Mouse (Mus musculus) adrenal gland, postnatal 4 days (tissue): ENCODE data around the gene Prok2. TPM values are rescaled to one million over a fixed set of nuclear protein-coding genes. Genes with fewer than 3 reads are reported as not detected.

Experiments
- DNase-seq, 2 experiments: peaks; one replicate each; pipeline ENCODE4 v3.0.0; 2021 to 2022; ENCODE audit warnings: low spot score in 2 of 2, mixed read lengths in 2 of 2
- total RNA-seq, 2 experiments: library from RNA; stranded (reverse); gene quantifications; 2 replicates each; pipeline ENCODE4 v1.2.3; 2021

Prok2 gene
- total RNA-seq, 2 experiments from 2014 or later, result 0.25 TPM; not detected in 1

- DNase-seq, result no peak
Observed at GRCm38 (mm10) chr6:99692916-99693841, 33.0 kb downstream of the Prok2 start.

- DNase-seq, result peak in 1 of 2 experiments; percentile 8
Observed at GRCm38 (mm10) chr6:99692206-99692915, 33.8 kb downstream of the Prok2 start, which contains the start of gene Gpr27. Gene Gpr27, plus strand, starts transcription at chr6:99692679.

GRCm38 (mm10) chr6:99691666-99692205 lies 34.5 kb downstream of the Prok2 start:
- DNase-seq, result no peak

- DNase-seq, result no peak
Observed at GRCm38 (mm10) chr6:99688513-99688912, 37.7 kb downstream of the Prok2 start.

- DNase-seq, result no peak
Observed at GRCm38 (mm10) chr6:99684899-99685298, 41.3 kb downstream of the Prok2 start.

- DNase-seq, result no peak
Observed at GRCm38 (mm10) chr6:99683974-99684373, 42.2 kb downstream of the Prok2 start.

- DNase-seq, result no peak
Observed at GRCm38 (mm10) chr6:99678108-99678507, 48.1 kb downstream of the Prok2 start.

GRCm38 (mm10) chr6:99677325-99677724 lies 48.9 kb downstream of the Prok2 start:
- no peak for DNase-seq

GRCm38 (mm10) chr6:99674482-99674881 lies 51.7 kb downstream of the Prok2 start:
- no peak for DNase-seq

GRCm38 (mm10) chr6:99671768-99672167 lies 54.4 kb downstream of the Prok2 start:
- DNase-seq, result no peak

GRCm38 (mm10) chr6:99670481-99671119 lies 55.6 kb downstream of the Prok2 start:
- DNase-seq, result no peak

- no peak for DNase-seq
Observed at GRCm38 (mm10) chr6:99669481-99670325, 56.5 kb downstream of the Prok2 start.

- no peak for DNase-seq
Observed at GRCm38 (mm10) chr6:99667290-99667689, 58.9 kb downstream of the Prok2 start.

GRCm38 (mm10) chr6:99666318-99667171 lies 59.6 kb downstream of the Prok2 start, which contains the start of the genes Eif4e3 and Gm20696:
Gene Eif4e3, minus strand, starts transcription at chr6:99666771.
Gene Gm20696, minus strand, starts transcription at chr6:99666797.
- peak; percentile 19 to 38 for DNase-seq

- no peak for DNase-seq
Observed at GRCm38 (mm10) chr6:99665457-99666317, 60.5 kb downstream of the Prok2 start.

- no peak for DNase-seq
Observed at GRCm38 (mm10) chr6:99663232-99663631, 63.0 kb downstream of the Prok2 start.
